Mouse (Mus musculus): ENCODE measurements around the gene Wdr19. TPM values are rescaled to one million over a fixed set of nuclear protein-coding genes. Genes with fewer than 3 reads are reported as not detected.
A peak's percentile ranks its signal among the peaks of the same experiment; 100 is the strongest.

Gene Wdr19
- polyA plus RNA-seq (2016; fragmentation: Nextera tagmentation; extraction: Ambion mirVana), result 7.3 and 11.0 TPM in 2 replicates

- peak; percentile 95 for DNase-seq (ENCODE audit: low spot score)
- Histone ChIP-seq H3K27ac (peak within 1 kb of the TSS; percentile 83), H3K36me3 (no peaks in the 10 kb centered on the region), H3K4me3 (peak within 1 kb of the TSS; percentile 69), H3K9me3 (replicated peaks) (no peaks in the 10 kb centered on the region), H3K27me3 (ENCODE audit: low read depth, poor library complexity, severe bottlenecking) (no peaks in the 10 kb centered on the region), H3K4me1 (peaks cover 11% of the 10 kb centered on the region)
- under 1% methylated on average over 37 of the region's 37 CpGs for WGBS
Observed at GRCm38 (mm10) chr5:65199346-65200128, at the start of gene Wdr19. TSS of gene Wdr19 (plus strand) at chr5:65199696.

- no peak for DNase-seq (ENCODE audit: low spot score)
- Histone ChIP-seq H3K36me3 (peaks cover 41% of the 10 kb centered on the region), H3K27ac (no peak overlapping the region), H3K4me1 (peaks cover 5% of the 10 kb centered on the region; the same call in 1 of the 2 replicates), H3K27me3 (ENCODE audit: low read depth, poor library complexity, severe bottlenecking) (no peaks in the 10 kb centered on the region), H3K9me3 (replicated peaks) (no peaks in the 10 kb centered on the region), H3K4me3 (no peak overlapping the region)
- 95% methylated on average over 6 of the region's 6 CpGs for WGBS
Observed at GRCm38 (mm10) chr5:65149706-65150105, 49.8 kb upstream of the Wdr19 start.

DNA sequence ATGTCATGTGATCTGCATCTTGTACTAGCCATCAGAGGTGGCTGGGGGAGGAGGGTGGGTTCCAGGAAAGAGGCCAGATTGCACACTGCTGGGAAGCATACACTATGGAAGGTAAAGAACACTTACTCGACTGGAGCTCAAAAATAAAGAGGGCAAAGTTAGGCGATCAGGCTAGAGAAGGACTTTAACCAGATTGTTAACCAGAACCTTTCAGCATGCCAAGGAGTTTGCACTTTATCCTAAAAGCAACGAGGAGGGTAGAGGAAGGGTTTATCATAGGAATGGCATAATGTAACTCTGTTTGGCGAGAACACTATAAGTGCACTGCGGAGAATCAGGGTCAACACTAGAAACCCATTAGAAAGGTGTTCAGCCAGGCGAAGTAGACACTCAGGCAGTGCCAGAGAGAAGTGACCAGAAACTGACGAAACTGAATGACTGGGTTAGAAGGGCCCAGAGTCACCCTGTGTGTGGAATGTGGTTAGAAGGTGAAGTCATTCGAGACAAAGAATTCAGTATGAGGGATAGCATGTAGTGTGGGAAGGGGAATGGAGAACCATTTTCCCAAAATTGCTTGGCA lies 49.0 kb upstream of the Wdr19 start:
- peaks cover 33% of the 10 kb centered on the region for H3K36me3 ChIP-seq
- DNase-seq (ENCODE audit: low spot score), result no peak
- 90% methylated on average over 8 of the region's 8 CpGs for WGBS

GRCm38 (mm10) chr5:65151276-65151675 lies 48.2 kb upstream of the Wdr19 start:
- H3K4me3 ChIP-seq, result no peak overlapping the region
- H3K9me3 ChIP-seq (replicated peaks), result no peaks in the 10 kb centered on the region
- WGBS, result 94% methylated on average over 3 of the region's 3 CpGs
- no peak overlapping the region for H3K27ac ChIP-seq
- no peaks in the 10 kb centered on the region for H3K27me3 ChIP-seq (ENCODE audit: low read depth, poor library complexity, severe bottlenecking)
- H3K4me1 ChIP-seq, result peaks cover 5% of the 10 kb centered on the region; the same call in 1 of the 2 replicates
- H3K36me3 ChIP-seq, result peaks cover 29% of the 10 kb centered on the region
- no peak for DNase-seq (ENCODE audit: low spot score)

More for the DNA sequence above, 49.0 kb upstream of the Wdr19 start:
- Histone ChIP-seq H3K9me3 (replicated peaks) (no peaks in the 10 kb centered on the region), H3K27ac (no peak overlapping the region), H3K4me3 (no peak overlapping the region), H3K27me3 (ENCODE audit: low read depth, poor library complexity, severe bottlenecking) (no peaks in the 10 kb centered on the region), H3K4me1 (peaks cover 5% of the 10 kb centered on the region; the same call in 1 of the 2 replicates)

GRCm38 (mm10) chr5:65151767-65152166 lies 47.7 kb upstream of the Wdr19 start:
- 87% methylated on average over 5 of the region's 5 CpGs for WGBS
- H3K27ac ChIP-seq, result 0 out of 2 replicates have a peak overlapping the region, but pooled peaks have one; percentile 19

GRCm38 (mm10) chr5:65154287-65154686 lies 45.2 kb upstream of the Wdr19 start:
- Histone ChIP-seq H3K4me1 (peaks cover 5% of the 10 kb centered on the region; the same call in 1 of the 2 replicates), H3K36me3 (peaks cover 21% of the 10 kb centered on the region), H3K27ac (no peak overlapping the region), H3K4me3 (no peak overlapping the region), H3K9me3 (replicated peaks) (no peaks in the 10 kb centered on the region), H3K27me3 (ENCODE audit: low read depth, poor library complexity, severe bottlenecking) (no peaks in the 10 kb centered on the region)
- DNase-seq (ENCODE audit: low spot score), result no peak
- WGBS, result 89% methylated on average over 6 of the region's 6 CpGs

More at GRCm38 (mm10) chr5:65151767-65152166, 47.7 kb upstream of the Wdr19 start:
- Histone ChIP-seq H3K36me3 (peaks cover 30% of the 10 kb centered on the region), H3K4me3 (no peak overlapping the region), H3K9me3 (replicated peaks) (no peaks in the 10 kb centered on the region), H3K27me3 (ENCODE audit: low read depth, poor library complexity, severe bottlenecking) (no peaks in the 10 kb centered on the region), H3K4me1 (peaks cover 5% of the 10 kb centered on the region; the same call in 1 of the 2 replicates)
- DNase-seq (ENCODE audit: low spot score), result no peak

GRCm38 (mm10) chr5:65156853-65157252 lies 42.6 kb upstream of the Wdr19 start:
- peaks cover 13% of the 10 kb centered on the region for H3K36me3 ChIP-seq
- no peak for DNase-seq (ENCODE audit: low spot score)
- 62% methylated on average over 2 of the region's 2 CpGs for WGBS
- H3K27ac ChIP-seq, result no peak overlapping the region
- no peaks in the 10 kb centered on the region for H3K27me3 ChIP-seq (ENCODE audit: low read depth, poor library complexity, severe bottlenecking)
- H3K9me3 ChIP-seq (replicated peaks), result no peaks in the 10 kb centered on the region
- no peak overlapping the region for H3K4me3 ChIP-seq
- peaks cover under 1% of the 10 kb centered on the region; the same call in 1 of the 2 replicates for H3K4me1 ChIP-seq

- Histone ChIP-seq H3K4me3 (no peak overlapping the region), H3K36me3 (peaks cover 11% of the 10 kb centered on the region), H3K27ac (no peak overlapping the region), H3K9me3 (replicated peaks) (no peaks in the 10 kb centered on the region), H3K4me1 (no peaks in the 10 kb centered on the region; the same call in 1 of the 2 replicates), H3K27me3 (ENCODE audit: low read depth, poor library complexity, severe bottlenecking) (no peaks in the 10 kb centered on the region)
- 79% methylated on average over 22 of the region's 22 CpGs for WGBS
- DNase-seq (ENCODE audit: low spot score), result no peak
Observed at GRCm38 (mm10) chr5:65157412-65158381, 41.8 kb upstream of the Wdr19 start.

DNA sequence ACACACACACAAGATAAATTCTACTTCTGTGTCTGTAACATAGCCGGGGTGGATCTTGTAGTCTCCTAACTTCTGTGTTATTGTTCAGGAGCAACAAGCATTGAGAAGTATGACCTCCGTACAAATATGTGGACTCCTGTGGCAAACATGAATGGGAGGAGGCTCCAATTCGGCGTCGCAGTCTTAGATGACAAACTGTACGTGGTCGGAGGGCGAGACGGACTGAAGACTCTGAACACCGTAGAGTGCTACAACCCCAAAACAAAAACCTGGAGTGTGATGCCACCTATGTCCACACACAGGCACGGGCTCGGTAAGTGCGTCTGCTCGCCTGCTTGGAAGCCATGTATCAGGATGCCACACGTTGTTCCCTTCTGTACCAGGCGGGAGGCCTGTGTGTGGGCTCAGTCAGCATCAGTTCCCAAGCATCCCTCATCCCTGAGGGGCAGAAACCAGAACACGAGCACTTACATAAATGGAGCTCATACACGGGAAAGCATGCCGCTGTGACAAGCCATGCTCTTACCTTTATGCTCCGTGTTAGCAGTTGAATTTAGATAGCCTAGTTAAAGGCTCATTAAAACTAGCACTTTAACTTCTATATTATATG lies 40.7 kb upstream of the Wdr19 start:
- Histone ChIP-seq H3K36me3 (peaks cover 11% of the 10 kb centered on the region), H3K27ac (no peak overlapping the region), H3K27me3 (ENCODE audit: low read depth, poor library complexity, severe bottlenecking) (no peaks in the 10 kb centered on the region), H3K4me1 (peaks cover 8% of the 10 kb centered on the region), H3K4me3 (no peak overlapping the region), H3K9me3 (replicated peaks) (no peaks in the 10 kb centered on the region)
- 94% methylated on average over 20 of the region's 20 CpGs for WGBS
- no peak for DNase-seq (ENCODE audit: low spot score)

DNA sequence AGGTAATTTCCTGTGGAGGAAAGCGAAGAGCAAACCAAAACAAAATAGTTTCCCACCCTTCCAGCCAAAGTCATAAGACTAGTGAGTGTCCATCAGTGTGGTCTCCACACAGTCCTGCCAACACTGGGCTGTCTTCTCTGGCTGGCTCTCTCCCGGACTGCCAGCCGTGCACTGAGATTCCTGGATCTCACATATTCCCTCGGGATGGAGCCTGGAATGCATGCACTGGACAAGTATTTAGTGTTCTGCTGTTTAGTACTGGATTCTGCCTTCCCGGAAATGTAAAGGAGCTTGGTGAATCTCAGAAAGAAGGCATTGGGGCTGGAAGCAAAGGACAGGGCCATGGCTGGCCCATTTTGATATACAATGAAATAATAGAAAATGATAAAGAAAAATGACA lies 36.5 kb upstream of the Wdr19 start:
- Histone ChIP-seq H3K4me3 (no peak overlapping the region), H3K36me3 (peaks cover 25% of the 10 kb centered on the region), H3K27me3 (ENCODE audit: low read depth, poor library complexity, severe bottlenecking) (no peaks in the 10 kb centered on the region), H3K4me1 (peaks cover 10% of the 10 kb centered on the region), H3K27ac (no peak overlapping the region), H3K9me3 (replicated peaks) (no peaks in the 10 kb centered on the region)
- DNase-seq (ENCODE audit: low spot score), result no peak
- 84% methylated on average over 5 of the region's 5 CpGs for WGBS

DNA sequence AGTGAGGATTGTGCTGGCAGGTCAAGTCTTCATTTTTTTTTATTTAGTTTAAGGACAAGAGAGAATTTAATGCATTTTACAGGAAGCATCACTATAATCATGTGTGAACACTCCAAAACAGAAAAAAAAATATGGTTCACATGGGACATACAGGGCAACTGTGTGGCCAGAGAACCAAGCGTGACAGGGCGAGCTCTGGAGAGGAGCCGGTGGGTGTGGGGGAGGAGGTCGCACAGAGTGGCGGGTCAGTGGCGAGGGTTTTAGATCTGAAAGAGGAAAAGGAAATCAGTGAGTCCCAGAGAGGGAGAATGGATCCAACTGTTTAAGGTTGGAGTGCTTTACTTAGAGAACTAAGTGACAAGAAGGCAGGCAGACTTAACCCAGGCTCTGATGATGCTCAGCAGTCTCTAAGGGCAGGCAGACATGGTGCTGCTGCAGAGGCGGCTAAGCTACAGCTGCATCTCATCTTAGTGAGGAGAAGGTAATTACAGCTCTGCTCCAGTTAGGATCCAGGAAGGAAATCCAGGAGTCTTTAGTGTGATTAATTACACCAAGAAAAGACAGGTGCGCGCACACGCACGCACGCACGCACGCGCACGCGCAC lies 35.9 kb upstream of the Wdr19 start:
- H3K27ac ChIP-seq, result peak overlapping the region; percentile 14; the same call in 1 of the 2 replicates
- H3K4me3 ChIP-seq, result no peak overlapping the region
- no peaks in the 10 kb centered on the region for H3K27me3 ChIP-seq (ENCODE audit: low read depth, poor library complexity, severe bottlenecking)
- peaks cover 15% of the 10 kb centered on the region for H3K4me1 ChIP-seq
- no peaks in the 10 kb centered on the region for H3K9me3 ChIP-seq (replicated peaks)
- DNase-seq (ENCODE audit: low spot score), result no peak
- WGBS, result 86% methylated on average over 17 of the region's 17 CpGs
- peaks cover 25% of the 10 kb centered on the region for H3K36me3 ChIP-seq

DNA sequence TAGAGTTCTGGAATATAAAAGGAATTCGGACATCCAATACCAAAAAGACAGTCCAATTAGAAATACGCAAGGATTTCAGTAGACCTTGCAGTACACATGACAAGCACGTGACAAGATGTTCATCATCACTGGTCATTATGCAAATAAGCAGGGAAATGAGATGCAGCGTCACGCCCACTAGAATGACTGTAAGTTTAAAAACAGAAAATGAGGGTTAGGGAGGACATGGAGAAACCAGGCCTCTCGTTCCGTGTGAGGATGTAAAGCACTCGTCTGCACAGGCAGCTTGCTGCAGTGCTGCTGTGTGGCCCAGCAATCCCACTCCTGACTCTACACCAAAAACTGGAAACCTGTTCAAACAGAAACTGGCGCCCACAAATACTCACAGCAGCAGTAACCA lies 29.3 kb upstream of the Wdr19 start:
- Histone ChIP-seq H3K4me3 (no peak overlapping the region), H3K9me3 (replicated peaks) (no peaks in the 10 kb centered on the region), H3K27me3 (ENCODE audit: low read depth, poor library complexity, severe bottlenecking) (no peaks in the 10 kb centered on the region), H3K36me3 (0 out of 2 replicates have a peak, but pooled peaks cover 9% of the 10 kb centered on the region), H3K4me1 (peaks cover 15% of the 10 kb centered on the region), H3K27ac (no peak overlapping the region)
- 88% methylated on average over 9 of the region's 9 CpGs for WGBS
- no peak for DNase-seq (ENCODE audit: low spot score)

Measured in limb, embryonic 10.5 days (tissue).